Mouse (Mus musculus) v-Abl transformed pro-B cells (cell line): ENCODE results near the gene Hspb9.

Experiments used
- in situ Hi-C, 2 experiments: fragments of 400-800 bp; cut with MboI; formaldehyde crosslinking; loops; one replicate each; pipeline ENCODE4 v1.15.1; 2025; ENCODE audit not compliant: unreplicated experiment in 2 of 2

The Hspb9 gene

GRCm38 (mm10) chr11:100724919-100725512 is 11.4 kb downstream of the Hspb9 start:
- in situ Hi-C loops: no loop called here

GRCm38 (mm10) chr11:100727201-100727600 is 13.6 kb downstream of the Hspb9 start:
- in situ Hi-C loops: no loop called here

GRCm38 (mm10) chr11:100728601-100729000 is 15.0 kb downstream of the Hspb9 start:
- in situ Hi-C loops: no loop called here

GRCm38 (mm10) chr11:100729976-100730375 is 16.3 kb downstream of the Hspb9 start:
- in situ Hi-C loops: no loop called here

- in situ Hi-C loops: no loop called here
Observed at GRCm38 (mm10) chr11:100730477-100731205, 17.0 kb downstream of the Hspb9 start.

- in situ Hi-C loops: no loop called here
Observed at GRCm38 (mm10) chr11:100735134-100735865, 21.6 kb downstream of the Hspb9 start.

- in situ Hi-C loops: no loop called here
Observed at GRCm38 (mm10) chr11:100735954-100736745, 22.5 kb downstream of the Hspb9 start.

GRCm38 (mm10) chr11:100736746-100737080 is 23.1 kb downstream of the Hspb9 start:
- in situ Hi-C loops: no loop called here

GRCm38 (mm10) chr11:100737105-100737733 is 23.6 kb downstream of the Hspb9 start:
- in situ Hi-C loops: no loop called here

- in situ Hi-C loops: no loop called here
Observed at GRCm38 (mm10) chr11:100738066-100738604, 24.5 kb downstream of the Hspb9 start, which contains the start of gene Rab5c. Rab5c (minus strand) TSS chr11:100738215.

- in situ Hi-C loops: no loop called here
Observed at GRCm38 (mm10) chr11:100738749-100739148, 25.1 kb downstream of the Hspb9 start.

GRCm38 (mm10) chr11:100741348-100741747 is 27.7 kb downstream of the Hspb9 start:
- in situ Hi-C loops: no loop called here

GRCm38 (mm10) chr11:100745085-100745484 is 31.4 kb downstream of the Hspb9 start:
- in situ Hi-C loops: no loop called here

- in situ Hi-C loops: no loop called here
Observed at GRCm38 (mm10) chr11:100746546-100746945, 32.9 kb downstream of the Hspb9 start.

- in situ Hi-C loops: no loop called here
Observed at GRCm38 (mm10) chr11:100747114-100747513, 33.5 kb downstream of the Hspb9 start.

GRCm38 (mm10) chr11:100748620-100749019 is 35.0 kb downstream of the Hspb9 start:
- in situ Hi-C loops: no loop called here

- in situ Hi-C loops: no loop called here
Observed at GRCm38 (mm10) chr11:100749469-100749868, 35.8 kb downstream of the Hspb9 start.

GRCm38 (mm10) chr11:100750127-100750526 is 36.5 kb downstream of the Hspb9 start:
- in situ Hi-C loops: loop anchor here (5.0 to 25.0 kb wide), 2 partner anchors 33 to 112 kb away; partner anchors contain the start of genes Stat5a (in 1 of the 2) and Stat5b (in 1 of the 2)

GRCm38 (mm10) chr11:100752294-100752693 is 38.6 kb downstream of the Hspb9 start:
- in situ Hi-C loops: loop anchor here (5.0 to 25.0 kb wide), 2 partner anchors 35 to 110 kb away; partner anchors contain the start of genes Stat5a (in 1 of the 2) and Stat5b (in 1 of the 2)
